Mouse (Mus musculus) lung, postnatal 14 days (tissue): ENCODE results near the gene Krba1.

ENCODE experiments used
- DNase-seq: peaks from one replicate; pipeline ENCODE4 v3.0.0; 2021

The Krba1 gene

DNA sequence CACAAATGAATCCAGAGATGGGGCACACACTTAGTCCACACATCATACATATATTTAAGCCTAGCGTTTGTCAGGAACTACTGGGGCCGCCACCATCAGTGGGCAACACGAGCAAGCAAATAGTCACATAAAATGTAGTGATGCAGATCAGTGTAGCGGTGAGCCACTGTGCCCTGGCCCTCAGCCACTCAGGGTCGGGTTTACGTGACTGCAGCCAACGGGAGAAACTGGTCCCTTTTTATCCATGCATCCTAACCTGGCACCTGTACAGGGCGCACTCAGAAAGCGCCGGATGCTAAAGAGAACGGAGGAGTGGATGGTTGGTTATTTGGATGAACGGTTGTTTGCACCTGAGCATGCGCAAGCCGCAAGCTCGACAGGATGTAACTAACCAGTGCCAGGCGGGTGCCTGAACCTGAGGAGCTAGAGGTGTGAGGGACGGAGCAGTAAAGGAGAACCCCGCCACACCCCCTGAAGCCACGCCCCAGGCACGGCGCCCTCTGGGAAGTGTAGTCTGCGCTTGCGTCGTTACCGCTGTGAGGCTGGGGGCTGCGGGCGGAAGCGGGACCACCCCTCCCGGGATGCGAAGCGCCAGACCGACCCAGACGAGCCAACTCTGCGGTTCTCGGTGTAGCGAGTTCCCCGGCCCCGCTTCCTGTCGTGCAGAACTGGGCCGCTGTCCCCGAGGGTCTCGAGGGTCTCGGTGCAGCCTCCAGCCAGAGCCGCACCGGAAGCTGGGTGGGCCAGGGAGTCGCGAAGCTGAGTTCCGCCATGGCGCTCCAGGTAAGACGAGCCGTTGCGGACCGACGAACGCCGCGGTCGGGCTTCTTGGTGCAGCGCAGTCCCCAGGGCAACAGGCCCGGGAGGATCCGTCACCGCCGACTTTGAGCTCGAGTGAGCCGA is at the start of gene Krba1:
Gene Krba1, plus strand, starts transcription at position 482 of the 903 bp plus-strand sequence.
- peak; percentile 86 for DNase-seq

DNA sequence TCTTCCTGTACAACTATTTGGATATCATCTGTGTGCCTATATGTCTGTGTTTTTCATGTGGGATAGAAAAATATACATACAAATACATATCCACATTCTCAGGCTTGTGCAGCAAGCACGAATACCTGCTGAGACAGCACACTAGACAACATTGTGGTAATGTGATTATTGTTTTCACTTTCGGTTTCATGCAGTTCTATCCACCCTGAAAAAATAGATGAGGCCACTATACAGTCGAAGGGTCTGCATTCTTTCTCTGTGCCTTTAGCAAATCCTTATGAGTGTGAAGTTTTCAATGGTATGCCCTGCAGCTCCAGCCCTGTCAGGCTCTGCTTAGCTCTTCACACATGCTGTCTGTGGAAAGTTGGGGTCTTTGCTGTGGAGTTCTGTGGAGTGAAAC is 36.5 kb upstream of the Krba1 start:
- DNase-seq = no peak

DNA sequence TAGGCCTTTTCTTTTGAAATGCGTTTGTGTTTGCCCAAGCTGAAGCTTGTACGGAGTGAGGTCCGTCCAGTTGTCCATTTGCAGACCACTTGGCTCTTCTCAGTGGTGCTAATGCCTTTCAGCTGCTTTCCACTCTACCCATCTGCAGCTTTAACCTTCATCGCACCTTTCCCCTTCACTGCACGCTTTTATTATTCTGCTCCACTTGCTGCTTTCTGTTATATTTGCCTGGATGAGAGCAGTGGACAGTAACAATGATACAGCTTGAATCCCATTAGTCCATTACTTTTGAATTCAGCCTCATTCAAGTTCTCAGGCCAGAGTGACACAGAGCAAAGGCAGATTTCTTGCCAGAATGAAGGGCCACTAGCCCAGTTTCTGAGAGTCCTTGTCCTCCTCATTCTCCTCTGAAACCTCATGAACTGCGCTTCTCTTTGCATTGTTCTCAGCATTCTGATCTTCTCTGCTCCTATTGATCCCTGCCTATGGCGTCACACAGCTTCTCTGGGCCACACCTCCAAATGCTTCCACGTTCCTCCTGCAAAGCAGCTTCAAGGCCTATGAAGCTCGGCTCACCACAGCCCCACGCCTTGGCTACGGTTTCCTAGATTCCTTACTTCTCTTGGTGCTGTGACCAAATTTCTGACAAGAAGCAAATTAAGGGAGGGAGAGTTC is 28.9 kb upstream of the Krba1 start:
- DNase-seq = no peak

- no peak for DNase-seq
Observed at GRCm38 (mm10) chr6:48388221-48388620, 7.2 kb upstream of the Krba1 start.

DNA sequence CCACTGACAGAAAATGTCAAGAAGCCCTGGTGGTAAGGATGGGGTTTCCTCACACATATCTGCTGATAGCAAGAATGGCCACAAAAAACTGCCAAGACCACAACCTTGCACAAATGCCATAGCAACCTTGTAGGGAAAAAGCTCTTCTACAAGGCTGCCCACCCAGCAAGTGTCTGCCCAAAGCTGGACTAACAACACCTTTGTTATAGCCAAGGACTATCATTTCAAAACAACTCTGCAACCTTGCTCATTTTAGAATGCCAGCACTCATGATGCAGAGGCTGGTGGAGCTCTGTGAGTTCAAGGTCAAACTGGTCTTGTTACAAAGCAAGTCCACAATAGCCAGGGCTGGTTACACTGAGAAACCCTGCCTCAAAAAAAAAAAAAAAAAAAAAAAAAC is 1.6 kb upstream of the Krba1 start:
- DNase-seq = no peak

DNA sequence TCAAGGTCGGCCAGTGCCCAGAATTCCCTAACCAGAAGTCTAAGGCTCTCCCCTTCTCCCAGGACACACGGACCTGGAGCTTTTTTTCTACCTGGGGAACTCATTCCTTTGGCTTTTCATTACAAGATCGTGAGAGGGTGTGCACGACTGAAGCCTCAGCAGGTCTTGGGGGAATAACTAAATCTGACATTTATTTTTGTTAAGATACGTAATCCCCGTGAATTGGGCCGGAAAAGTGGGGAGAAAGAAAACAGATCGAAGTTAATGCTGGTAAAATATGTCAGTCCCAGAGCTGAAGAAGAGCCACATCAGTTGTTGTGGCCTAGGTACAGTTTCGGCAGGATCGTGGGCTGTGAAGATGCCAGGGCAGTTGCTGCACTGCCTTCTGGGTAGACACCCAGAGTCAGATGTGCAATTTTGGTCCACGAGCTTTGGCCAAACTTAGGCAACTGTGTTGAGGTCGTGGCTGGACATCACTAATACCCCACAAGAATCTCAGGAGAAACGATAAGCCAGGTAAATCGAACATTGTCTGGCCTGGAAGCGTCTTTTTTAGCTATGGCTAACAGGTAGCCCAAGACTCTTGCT is 716 bp downstream of the Krba1 start:
- no peak for DNase-seq

- DNase-seq = no peak
Observed at GRCm38 (mm10) chr6:48396686-48397085, 1.3 kb downstream of the Krba1 start.

DNA sequence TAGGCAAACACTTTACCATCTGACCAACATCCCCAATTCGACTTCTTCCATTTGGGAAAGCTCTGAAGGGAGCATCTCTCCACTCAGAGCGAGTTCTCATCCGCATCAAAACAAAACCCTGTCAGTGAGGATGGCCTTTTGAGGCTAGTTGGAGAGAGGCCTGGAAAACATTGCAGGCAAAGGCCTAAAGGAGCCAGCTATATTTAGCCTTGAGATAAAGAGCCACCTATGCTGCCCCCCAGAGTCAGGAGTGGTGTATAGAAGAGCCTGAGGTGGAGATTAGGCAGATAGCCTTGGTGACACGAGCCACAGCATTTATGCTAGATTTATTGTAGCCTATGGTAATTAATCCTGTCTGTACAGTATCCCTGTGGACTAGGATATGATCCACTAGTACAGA is 1.9 kb downstream of the Krba1 start:
- DNase-seq = peak; percentile 31

- no peak for DNase-seq
Observed at GRCm38 (mm10) chr6:48399906-48400305, 4.5 kb downstream of the Krba1 start.

GRCm38 (mm10) chr6:48404071-48404470 is 8.7 kb downstream of the Krba1 start:
- DNase-seq = no peak

GRCm38 (mm10) chr6:48409726-48410343 is 14.4 kb downstream of the Krba1 start:
- DNase-seq = no peak

DNA sequence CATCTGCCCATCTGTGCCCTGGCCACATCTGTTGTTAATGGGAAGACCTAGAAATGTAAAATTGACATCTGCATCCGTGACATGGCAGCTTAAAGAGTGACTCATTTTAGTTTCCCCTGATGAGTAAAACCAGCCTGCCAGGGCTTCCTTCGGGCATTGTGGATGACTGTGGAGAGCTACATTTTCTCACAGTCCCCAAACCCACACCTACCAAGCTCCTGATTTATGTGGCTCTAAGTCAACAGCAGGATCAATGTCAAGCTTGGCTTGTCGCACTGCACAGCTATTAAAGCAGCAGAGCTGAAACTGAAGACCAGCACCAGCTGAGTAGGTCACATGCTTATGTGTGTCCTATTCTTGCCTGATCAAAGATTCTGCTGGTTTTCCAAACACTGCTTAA is 15.2 kb downstream of the Krba1 start:
- no peak for DNase-seq

- DNase-seq = no peak
Observed at GRCm38 (mm10) chr6:48411193-48412092, 16.1 kb downstream of the Krba1 start.

DNA sequence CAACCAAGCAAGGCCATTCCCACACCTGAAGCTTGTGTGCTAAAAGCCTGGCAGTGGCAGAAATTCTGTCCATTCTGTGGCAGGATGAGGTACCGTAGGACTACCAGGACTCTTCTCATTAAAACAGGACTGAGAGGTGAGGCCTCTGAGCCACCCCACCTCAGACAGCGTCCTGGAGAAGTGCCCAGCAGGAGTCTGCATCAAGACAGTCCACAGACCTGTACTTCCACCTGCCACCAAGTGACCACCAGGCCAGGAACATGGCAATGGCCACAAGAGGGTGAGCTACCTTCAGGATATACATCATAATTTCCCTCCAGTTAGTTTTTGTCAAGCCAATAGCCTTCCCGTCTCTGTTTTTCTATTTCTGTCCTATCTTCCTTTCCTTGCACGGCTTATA is 16.8 kb downstream of the Krba1 start:
- no peak for DNase-seq

GRCm38 (mm10) chr6:48412662-48413061 is 17.3 kb downstream of the Krba1 start:
- DNase-seq = no peak

DNA sequence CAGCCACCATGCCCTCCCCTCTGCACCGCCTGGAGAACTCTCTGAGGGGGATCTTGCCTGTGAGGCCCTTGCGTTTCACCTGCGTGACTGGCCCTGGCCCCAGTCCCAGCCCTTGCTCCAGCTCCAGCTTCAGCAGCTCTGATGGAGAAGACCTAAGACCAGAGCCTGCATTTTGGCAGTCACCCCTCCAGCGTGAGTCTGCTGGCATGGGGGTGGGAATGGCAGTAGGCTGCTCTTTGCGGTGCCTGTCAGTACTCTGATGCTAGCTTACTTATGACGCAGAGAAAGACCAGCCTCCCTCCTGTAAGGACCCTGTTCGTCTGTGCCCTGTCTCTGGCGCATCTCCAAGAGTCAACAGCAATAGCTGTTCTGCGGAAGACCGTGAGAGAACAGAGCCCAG is 17.7 kb downstream of the Krba1 start:
- DNase-seq = no peak

DNA sequence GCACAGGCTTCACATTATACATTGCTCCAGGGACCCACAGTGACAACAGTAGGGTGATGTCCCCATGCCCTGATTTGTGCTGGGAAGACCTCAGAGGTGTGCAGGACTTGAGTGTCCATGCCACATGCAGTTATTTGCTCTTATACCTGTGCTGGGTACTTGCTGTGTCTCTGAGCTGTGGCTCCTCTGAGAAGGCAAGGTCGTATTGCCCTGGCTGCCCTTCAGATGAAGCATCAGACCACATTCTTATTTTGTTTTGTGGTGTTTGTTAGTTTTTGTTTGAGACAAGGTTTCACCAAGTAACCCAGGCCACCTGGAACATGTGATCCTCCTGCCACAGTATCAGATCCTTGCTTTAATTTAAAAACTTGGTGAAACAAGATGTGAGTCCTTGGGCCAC is 19.5 kb downstream of the Krba1 start:
- no peak for DNase-seq

- no peak for DNase-seq
Observed at GRCm38 (mm10) chr6:48415636-48416035, 20.2 kb downstream of the Krba1 start.

DNA sequence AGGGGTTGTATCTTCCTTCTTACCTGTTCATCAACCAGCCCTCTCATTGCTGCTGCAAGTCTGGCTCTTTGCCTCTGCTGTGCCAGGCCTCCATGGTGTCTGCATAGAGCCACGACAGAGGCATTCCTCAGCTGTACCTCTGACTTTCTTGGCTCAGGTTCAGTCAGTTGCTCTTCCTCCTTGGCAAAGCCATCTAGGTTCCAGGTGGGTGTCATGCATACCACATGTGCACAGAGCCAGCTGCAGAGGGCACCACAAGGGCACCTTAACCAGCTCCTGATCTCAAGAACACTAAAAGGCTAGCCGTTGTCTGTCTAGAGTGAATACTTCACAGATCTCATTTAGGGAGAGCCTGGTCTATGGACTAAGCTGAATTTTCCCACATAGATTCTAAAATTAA is 21.1 kb downstream of the Krba1 start:
- DNase-seq = no peak

- no peak for DNase-seq
Observed at GRCm38 (mm10) chr6:48420647-48421046, 25.3 kb downstream of the Krba1 start.

DNA sequence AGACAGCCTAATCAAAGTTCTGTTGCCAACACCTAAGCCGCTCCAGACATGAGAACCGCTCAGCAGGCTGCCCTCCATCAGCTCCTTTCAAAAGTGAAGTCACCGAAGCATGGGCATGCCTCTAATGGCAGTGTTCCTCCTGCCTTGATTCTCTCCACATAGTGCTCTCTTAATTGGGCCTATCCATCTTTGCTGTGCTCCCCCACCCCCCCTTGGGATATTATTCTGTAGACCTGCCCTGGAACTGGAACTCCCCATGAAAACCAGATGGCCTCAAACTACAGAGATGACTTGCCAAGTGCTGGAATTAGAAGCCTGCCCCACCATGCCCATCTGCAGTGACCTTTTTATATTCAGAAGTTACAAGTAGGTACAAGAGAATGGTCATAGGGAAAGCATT is 27.9 kb downstream of the Krba1 start:
- DNase-seq = no peak

GRCm38 (mm10) chr6:48424074-48424473 is 28.7 kb downstream of the Krba1 start:
- DNase-seq = no peak
